Mouse (Mus musculus) large intestine, adult 2 months (tissue): ENCODE results near the gene Cdkal1. TPM values are rescaled to one million over a fixed set of nuclear protein-coding genes. Genes with fewer than 3 reads are reported as not detected.

Source experiments
- DNase-seq: peaks from one replicate; pipeline ENCODE4 v3.0.0-alpha.2; 2012; ENCODE audit warnings: low read depth, low spot score
- WGBS: fragments of 180-500 bp; shearing (Covaris S2); methylation state at CpG from one replicate; pipeline ENCODE4 v1.1.7; 2018; 5-methylcytosine and 5-hydroxymethylcytosine counted together
- polyA plus RNA-seq: library from polyadenylated mRNA; depleted of rRNA; stranded (reverse); fragments of >200 nt; gene quantifications from 2 replicates; pipeline ENCODE4 v1.2.3, GENCODE M21; 2012

Gene Cdkal1
- polyA plus RNA-seq, 1 experiment: 1.5 TPM

DNA sequence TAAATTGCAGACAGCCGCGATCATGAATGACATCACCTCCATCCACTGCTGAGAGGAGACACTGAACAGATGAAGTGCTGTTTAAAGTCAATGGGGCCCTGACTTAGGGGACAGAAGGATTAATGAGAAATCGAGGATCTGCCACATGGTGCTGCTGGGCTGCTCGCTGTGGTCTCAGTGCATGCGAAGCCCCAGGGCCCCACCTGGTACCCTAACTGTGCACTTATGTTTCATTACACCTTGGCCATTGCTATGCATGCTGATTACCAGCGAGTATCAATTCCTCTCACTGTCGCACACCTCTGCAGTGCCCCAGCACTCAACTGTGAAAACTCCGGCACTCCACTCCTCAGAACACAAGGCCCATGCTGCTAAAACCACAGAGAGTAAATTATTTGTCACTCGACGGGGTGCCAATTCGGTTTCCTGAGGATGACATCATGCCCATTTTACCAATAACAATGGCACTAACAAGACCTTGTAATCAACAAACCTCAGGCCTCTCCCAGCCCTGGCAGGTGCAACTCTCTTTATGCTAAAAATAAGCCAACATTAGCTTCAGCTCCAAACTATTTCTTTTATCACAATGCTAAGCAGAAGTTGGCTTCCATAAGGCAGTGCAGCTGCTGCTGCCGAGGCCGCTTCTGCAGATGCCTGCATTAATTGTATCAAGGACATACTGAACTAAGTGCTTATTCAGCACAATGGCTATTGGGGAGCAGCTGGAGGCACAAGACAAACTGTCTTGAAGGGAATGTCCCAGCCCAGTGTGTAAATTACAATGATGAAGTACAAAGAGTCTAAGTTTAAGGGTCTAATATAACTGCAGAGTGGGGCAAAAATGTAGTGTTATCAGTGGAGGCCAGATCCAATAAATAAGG lies 245.2 kb downstream of the Cdkal1 start:
- DNase-seq: no peak
- 77% methylated on average over 13 of the region's 13 CpGs for WGBS

DNA sequence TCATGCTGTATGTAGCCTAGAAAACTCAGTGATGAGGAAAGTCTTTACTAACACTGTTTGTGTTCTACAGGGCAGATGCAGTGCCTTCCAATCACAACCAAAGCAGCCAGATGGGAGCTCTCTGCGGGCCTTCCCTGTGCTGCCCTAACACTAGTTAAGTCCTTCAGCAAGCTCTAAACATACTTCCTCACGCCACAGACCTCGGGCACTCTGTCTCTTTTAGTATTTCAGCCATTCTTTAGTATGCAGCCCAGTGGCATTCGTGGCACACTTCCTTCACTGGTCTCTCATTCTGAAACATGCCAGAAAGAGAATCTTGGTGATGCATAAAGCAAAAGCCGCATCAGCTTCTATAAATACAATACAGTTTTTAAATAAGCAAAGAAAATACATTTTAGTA lies 246.0 kb downstream of the Cdkal1 start:
- DNase-seq: no peak
- WGBS: 78% methylated on average over 5 of the region's 5 CpGs

DNA sequence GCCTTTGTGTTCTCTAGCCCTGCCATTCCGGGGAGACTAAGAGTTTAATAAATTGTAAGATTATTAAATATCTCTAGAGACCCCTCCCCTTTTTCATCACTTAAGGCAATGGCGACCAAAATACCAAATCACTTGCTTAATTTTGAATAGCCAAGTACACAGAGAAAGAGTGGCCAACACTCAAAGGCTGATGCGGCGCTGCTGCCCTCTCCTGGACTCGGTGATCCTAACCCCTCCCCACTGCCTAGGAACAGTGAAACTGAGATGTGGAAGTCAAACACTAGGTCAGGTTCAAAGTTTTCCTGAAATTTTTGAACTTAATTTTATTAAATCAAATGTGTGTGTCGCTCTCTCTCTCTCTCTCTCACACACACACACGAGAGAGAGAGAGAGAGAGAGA lies 251.2 kb downstream of the Cdkal1 start:
- DNase-seq: peak; percentile 7
- WGBS: 31% methylated on average over 7 of the region's 7 CpGs

DNA sequence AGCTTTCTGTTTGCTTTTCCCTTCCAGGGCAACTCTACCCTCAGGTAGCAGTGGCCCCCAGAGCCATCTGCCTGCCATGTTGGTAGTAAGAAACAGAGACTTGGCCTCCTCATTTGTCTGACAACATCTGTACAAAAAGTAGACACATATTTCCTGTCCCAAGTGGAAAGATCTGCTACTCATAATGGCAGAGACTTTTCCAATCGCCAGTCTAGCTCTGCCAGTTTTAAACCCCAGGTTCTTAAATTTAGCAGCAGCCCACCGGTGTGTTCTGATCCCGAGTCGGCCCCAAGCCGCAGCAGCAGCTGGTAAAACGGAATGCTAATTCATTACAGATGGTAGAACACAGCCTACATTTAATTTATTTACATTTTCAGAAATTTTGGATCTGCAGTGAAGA lies 251.9 kb downstream of the Cdkal1 start:
- DNase-seq: no peak
- 94% methylated on average over 6 of the region's 6 CpGs for WGBS

DNA sequence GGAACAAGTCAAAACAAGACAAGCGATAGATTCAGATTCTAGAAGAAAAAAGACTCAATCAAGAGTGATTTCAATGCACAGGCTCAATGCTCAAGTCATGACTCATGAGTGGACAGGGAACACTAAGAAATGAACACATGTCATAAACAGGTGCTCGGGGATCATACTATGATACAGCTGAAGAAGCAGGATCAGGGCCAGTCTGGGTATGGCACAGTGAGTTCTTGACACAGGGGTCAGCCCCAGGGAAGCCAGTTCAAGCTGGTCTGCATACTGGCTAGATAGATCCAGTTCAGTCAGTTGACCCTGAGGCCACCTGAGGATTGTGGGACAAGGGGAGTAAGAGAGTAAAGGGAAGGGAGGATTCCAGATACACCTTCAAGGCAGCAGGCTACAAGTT lies 254.4 kb downstream of the Cdkal1 start:
- WGBS: 91% methylated on average over 2 of the region's 2 CpGs
- DNase-seq: no peak

DNA sequence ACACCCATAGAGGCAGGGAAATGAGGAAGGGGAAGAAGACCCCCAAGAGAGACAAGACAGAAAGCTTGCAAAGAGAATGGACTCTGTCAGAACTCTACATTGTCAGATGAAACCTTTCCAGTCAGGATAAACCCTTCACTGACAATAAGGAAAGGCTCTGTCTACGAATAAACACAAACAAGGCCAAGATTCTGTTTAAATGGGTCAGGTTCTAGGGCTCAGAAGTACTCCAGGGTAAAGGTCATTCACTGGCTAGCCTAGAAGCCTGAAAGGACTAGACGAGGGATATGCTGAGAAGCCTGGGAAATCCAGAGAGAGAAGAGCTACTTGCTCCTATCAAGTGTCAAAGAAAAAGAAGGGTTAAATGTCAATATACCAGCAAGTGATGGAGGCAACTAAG lies 255.8 kb downstream of the Cdkal1 start:
- 72% methylated on average over 2 of the region's 2 CpGs for WGBS
- no peak for DNase-seq

DNA sequence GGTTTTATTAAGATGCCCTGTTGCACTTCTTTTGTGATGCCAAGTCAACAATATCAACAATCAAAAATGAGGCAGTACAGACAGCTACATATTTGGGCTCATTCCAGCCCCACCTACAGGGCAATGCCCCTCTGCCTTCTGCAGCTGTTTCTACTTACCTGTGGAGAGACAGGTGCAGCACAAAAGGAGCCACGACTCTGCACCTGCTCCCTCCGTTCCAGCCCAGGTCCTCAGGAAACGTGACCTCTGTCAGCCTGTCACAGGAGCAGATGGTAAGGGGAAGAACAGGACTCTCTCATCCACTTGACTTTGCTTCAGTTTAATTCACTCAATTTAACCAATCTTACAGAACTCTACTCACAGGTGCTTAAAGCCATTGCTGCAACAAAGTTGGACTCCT lies 258.7 kb downstream of the Cdkal1 start:
- DNase-seq: no peak
- WGBS: 24% methylated on average over 3 of the region's 3 CpGs

DNA sequence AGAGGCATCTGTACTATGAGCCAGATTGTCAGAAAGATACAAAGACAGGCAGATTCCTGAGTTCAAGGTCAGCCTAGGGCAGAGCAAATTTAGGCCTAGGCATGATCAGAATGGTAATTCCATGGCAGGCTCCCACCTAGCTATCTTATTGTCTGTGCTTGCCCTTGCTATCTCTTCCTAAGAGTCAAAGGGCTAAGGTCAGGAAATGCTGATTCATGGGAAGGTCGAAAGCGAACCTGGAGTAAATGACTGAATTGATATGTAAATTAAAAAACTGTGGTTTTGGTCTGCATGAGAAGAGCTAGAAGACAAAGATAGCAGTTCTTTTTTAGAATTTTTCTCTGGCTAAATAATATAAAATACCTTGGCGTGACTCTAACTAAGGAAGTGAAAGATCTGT lies 262.4 kb downstream of the Cdkal1 start:
- DNase-seq: no peak
- WGBS: 97% methylated on average over 3 of the region's 3 CpGs

DNA sequence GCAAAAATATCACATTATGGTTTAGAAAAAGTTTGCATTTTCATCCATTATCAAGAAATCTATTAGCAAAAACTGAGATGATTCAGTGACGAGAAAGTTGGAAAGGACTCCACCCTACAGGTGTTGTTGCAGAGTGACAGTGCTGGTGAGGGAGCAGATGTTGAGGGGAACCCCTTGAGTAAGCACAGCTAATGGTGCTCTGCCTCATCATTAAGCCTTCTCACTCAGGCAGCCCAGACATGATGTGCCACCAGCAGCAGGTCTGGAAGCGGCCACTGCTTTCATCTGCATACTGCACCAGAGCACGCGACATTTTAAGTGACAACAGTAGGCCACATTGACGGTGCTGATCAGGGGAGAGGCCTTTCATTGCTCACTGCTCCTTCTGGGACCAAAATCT lies 264.8 kb downstream of the Cdkal1 start:
- WGBS: 93% methylated on average over 5 of the region's 5 CpGs
- DNase-seq: no peak

DNA sequence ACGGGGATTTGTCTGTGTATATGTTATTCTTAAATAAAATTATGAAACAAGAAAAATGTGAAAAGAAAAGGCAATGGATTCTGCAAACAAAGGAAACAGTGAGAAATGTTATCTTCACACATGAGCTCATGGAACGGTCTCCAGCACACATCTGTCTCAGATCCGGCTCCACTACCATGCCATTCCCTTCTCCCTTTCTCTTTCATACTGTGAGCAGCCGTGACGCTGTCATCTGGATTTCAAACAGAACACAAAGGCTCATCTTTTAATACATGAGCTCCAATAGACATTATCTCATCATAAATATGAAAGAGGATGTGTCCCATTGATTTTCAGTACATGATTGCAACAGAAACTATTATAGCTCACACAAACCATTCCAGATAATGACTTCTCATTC lies 265.3 kb downstream of the Cdkal1 start:
- DNase-seq: no peak
- WGBS: 92% methylated on average over 5 of the region's 5 CpGs

DNA sequence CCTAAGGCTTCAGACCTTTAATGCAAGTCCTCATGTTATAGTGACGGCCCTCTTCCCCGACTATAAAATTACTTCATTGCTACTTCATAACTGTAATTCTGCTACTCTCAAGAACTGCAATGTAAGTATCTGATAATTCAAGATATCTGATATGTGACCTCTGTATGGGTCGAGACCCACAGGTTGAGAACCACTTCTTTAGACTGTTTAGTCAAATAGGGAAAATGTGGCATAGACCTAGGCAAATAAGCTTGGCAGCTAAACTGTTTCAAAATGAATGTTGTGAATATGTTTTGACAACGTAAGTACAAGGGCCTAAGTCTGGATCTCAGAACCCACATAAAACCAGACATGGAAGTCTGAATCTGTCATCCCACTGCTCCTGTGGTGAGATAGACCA lies 266.8 kb downstream of the Cdkal1 start:
- 90% methylated on average over 4 of the region's 4 CpGs for WGBS
- no peak for DNase-seq

DNA sequence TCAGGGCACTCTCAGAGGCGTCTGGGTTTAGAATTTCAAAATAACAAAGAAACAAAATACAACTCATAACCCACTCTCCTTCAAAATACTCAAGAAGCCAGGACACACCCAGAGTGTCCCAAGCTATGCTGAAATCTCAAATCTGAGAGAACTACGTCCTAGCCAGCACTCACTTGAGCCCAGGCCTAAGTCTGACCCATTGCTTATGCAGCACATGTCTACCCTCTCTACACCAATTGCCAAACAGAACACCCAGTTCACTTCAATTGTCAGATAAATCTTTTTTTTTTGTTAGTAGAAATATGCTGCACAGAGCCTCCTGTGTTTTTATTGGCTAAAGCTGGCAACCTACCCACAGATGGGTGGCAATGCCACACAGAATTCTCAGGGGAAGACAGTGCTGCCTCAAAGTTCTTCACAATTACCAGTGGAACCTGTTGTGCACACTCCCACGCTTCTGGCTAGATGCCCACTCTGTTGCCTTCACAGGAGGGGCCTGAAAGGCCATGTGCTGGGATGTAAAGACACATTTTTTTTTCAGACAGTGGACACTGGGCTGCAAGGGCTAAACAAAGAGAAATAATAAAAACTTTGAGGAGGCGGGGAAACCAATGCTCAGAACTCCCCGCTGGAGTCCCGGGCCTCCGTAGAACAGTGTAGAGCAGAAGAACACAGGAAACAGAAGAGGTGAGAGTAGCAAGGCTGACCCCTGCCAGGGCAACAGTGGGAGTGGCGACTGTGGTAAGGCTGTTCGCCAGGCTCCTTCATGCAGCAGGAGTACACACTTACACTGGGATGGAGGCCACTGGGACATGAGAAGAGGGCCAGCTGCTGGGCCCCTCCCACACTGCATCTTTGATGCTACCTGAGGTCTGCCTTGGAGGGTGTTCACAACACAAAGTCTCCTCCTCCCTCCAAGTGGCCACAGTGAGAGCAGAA lies 273.4 kb downstream of the Cdkal1 start:
- no peak for DNase-seq

DNA sequence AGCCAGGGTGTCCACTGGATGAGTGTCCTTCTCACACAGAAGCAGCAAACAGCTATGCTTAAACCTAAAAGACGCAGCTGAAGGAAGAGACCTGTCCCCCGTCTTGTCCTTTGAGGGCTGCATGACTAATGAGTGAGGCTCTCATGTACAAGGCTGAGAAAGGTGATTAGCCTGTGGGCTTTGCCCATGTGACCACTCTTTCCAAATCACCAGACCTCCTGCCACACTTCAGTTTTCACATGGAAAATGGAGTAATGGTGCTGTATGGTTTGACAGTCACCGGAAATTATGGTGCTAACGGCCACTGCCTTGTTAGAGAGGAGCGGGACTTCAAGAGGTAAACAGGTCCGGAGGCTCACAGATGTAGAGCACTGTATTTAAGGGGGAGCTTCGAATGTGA lies 274.7 kb downstream of the Cdkal1 start:
- WGBS: 92% methylated on average over 7 of the region's 7 CpGs

More for the DNA sequence above, 273.4 kb downstream of the Cdkal1 start:
- 69% methylated on average over 9 of the region's 9 CpGs for WGBS

DNA sequence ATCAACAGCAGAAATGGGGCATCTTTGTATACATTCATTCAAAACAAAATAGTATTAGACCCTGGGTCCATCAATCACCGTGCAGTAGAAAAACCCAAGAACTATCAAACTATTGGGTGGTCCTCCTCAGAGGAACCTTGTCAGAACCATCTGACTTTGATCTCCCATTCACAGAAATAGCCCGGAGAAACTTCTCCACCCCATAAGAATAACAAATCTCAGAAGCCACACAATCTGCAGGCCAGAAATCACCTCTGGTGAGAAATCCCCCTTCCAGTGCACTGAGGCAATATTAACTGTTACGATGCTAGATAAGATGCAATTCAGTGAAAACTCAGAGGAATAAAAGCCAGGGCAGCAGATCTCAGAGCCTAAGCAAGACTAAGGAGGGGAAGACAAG lies 275.5 kb downstream of the Cdkal1 start:
- 84% methylated on average over 3 of the region's 3 CpGs for WGBS
- no peak for DNase-seq

More for the DNA sequence above, 274.7 kb downstream of the Cdkal1 start:
- DNase-seq: no peak

DNA sequence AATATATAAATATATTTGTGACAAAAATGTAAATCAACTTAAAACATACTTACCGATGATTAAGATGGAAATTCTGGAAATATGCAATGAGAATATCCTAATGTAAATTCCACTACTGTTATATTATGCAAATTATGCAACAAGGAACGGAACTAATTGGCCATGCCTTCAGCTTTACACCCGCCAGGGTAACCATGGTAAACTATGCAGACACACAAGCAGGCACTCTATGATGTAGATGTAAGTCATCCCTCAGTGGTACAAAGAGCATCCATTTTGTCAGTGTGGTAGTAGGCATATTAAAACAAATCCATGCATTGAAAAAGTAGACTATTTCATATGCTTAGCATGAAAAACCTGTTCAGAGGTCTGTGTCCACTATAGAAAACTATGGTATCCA lies 276.9 kb downstream of the Cdkal1 start:
- 95% methylated on average over 3 of the region's 3 CpGs for WGBS
- no peak for DNase-seq

DNA sequence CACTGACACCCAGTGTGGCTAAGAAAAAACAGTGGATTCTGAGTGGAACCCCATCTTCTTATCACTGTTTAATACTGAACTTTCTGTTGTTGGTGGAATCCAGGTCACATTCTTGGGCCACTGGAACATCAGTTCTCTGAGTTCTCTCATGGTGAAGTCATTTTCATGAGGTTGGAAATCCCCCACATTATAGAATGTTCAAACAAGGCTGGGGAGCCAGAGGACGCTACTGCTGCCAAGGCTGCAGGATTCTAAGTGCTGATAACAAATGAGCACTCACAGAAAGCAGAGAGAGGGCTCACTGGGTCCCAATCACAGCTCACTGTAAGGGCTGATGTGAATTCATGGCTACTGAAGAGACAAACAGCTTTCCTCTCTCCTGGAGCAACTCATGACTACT lies 280.7 kb downstream of the Cdkal1 start:
- DNase-seq: no peak
- WGBS: 46% methylated on average over 1 of the region's 1 CpGs

DNA sequence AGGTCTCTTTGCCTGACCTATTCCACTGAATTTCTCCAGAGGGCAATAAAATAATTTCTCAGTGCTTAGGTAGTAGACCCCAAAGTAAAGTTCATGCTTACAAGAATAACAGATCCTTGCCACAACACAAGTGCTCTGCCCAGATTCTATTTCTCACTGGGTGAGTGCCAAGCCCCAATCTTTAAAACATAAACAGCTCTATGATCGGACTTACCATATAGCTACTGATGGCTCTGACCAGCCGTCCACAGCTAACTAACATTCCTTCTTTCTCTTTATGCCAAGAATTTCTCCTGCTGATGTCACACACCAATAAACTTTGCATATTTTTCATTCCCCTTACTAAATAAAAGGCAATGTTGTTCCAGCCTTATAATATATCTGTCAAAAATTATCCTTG lies 283.0 kb downstream of the Cdkal1 start:
- WGBS: 43% methylated on average over 2 of the region's 2 CpGs
- no peak for DNase-seq

DNA sequence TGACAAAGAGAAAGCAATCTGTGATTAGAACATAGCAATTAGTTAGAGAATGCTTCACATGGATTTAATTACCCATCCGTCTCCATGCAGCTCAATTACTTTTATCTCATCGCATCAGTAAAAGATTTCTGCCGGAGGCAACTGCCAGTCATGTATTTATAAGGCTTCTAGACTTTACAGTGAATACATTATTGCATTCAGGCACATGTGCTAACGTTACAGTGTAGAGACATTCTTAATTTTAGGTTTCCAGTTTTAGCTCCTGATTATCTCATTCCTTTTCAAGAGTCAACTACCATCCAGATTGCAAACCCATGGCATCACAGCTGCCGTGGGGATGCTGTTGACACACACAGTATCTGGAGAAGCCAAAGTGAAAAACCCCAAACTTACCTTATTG lies 289.8 kb downstream of the Cdkal1 start:
- DNase-seq: no peak
- WGBS: 93% methylated on average over 5 of the region's 5 CpGs

DNA sequence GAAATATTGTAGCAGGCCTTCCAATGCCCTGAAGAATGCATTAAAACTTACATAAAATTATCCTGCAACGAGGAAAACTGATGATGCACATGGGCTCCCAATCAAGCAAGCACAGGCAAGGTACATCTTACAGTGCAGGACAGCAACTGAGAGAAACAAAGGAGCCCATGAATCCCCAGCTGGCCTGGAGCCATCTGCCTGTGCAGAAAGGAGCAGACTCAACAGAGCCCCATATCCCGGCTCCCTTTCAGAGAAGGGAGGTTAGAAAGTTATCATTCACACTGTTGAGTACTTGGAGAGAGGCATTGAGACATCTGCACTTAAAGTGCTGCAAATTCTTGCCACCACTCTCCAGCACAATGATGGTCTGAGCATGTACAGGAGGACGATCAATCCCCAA lies 296.3 kb downstream of the Cdkal1 start:
- 78% methylated on average over 3 of the region's 3 CpGs for WGBS
- DNase-seq: no peak

DNA sequence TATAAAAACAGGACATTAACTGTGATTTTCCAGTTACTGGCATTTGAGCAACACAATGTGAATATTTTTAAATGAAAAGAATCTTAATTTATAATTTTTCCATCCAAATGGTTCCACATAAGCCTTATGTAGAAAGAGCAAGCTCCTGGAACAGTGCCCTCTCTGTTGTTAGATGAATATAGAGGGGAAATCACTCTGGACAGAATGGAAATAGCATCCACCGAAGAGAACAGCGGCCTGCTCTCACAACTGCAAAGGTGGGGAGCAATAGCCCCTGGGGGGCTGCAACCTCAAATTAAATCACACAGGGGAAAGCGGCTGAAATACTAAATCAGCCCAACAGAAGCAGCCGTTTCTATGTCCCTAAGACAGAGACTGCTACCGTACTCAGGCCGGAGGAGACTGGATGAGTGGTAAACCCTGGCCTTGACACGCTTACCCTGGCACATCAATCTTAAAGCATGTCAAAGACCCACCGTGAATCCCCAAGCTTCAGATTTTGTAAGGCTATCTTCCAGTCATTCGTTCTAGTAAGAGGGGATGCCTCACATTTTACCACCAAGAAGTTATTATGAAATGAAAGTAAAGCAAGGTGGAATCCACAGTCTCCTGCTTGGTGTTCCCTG lies 300.2 kb downstream of the Cdkal1 start:
- WGBS: 89% methylated on average over 9 of the region's 9 CpGs
- DNase-seq: no peak
